Mouse (Mus musculus) CH12.LX (cell line): ENCODE results near the gene Flt3l. TPM values are rescaled to one million over a fixed set of nuclear protein-coding genes. Genes with fewer than 3 reads are reported as not detected.

Experiments used
- DNase-seq: peaks from one replicate; pipeline ENCODE4 v3.0.0-alpha.2; 2013; ENCODE audit errors: extremely low read depth
- H3K27ac ChIP-seq: 2 replicates; pipeline ENCODE4 v1.5.1; 2012; ENCODE audit warnings: low read depth, mild to moderate bottlenecking, control low read depth, moderate library complexity; ENCODE audit not compliant: insufficient read depth
- H3K27me3 ChIP-seq: replicated peaks from 2 replicates; pipeline ENCODE3; 2012; ENCODE audit warnings: inconsistent platforms
- H3K36me3 ChIP-seq, 2 experiments: replicated peaks in 1 of 2; 2 replicates each; pipeline versions ENCODE3 to v1.6.1; 2012; ENCODE audit warnings: inconsistent platforms in 1 of 2, low read length in 1 of 2, mild to moderate bottlenecking in 1 of 2, mixed read lengths in 1 of 2, moderate library complexity in 1 of 2; ENCODE audit not compliant: control insufficient read depth in 1 of 2, insufficient read depth in 1 of 2
- H3K4me1 ChIP-seq, 2 experiments: 2 replicates each; pipeline ENCODE4 v1.6.1; 2012; ENCODE audit warnings: inconsistent platforms in 1 of 2, moderate library complexity in 1 of 2; ENCODE audit not compliant: insufficient read depth in 2 of 2, control insufficient read depth in 1 of 2
- H3K4me2 ChIP-seq: 2 replicates; pipeline ENCODE4 v1.6.1; 2012; ENCODE audit warnings: low read depth, mild to moderate bottlenecking, control low read depth; ENCODE audit not compliant: poor library complexity, insufficient read depth, severe bottlenecking
- H3K4me3 ChIP-seq, 3 experiments: fragments of 150-350 bp in 1 of 3; sonication (generic) in 1 of 3; replicated peaks in 1 of 3; 2 replicates each; pipeline versions ENCODE3 to v1.5.1; 2011 to 2012; ENCODE audit warnings: low read depth in 2 of 3, low read length in 2 of 3, mild to moderate bottlenecking in 2 of 3, moderate library complexity in 2 of 3, control low read depth in 1 of 3, improper control_type of control experiment in 1 of 3, inconsistent platforms in 1 of 3, mixed read lengths in 1 of 3; ENCODE audit not compliant: poor library complexity in 1 of 3
- H3K79me2 ChIP-seq: replicated peaks from 2 replicates; pipeline ENCODE4 v1.6.1; 2012; ENCODE audit warnings: mild to moderate bottlenecking, moderate library complexity; ENCODE audit not compliant: control insufficient read depth, poor library complexity, insufficient read depth, severe bottlenecking; ENCODE audit errors: extremely low read depth
- H3K9ac ChIP-seq: 2 replicates; pipeline ENCODE4 v1.6.1; 2012; ENCODE audit warnings: low read depth, mild to moderate bottlenecking, control low read depth, moderate library complexity; ENCODE audit not compliant: insufficient read depth
- H3K9me3 ChIP-seq: replicated peaks from 2 replicates; pipeline ENCODE3; 2012; ENCODE audit warnings: low read length, inconsistent platforms, mixed read lengths
- CTCF ChIP-seq, 2 experiments: IDR thresholded peaks in 1 of 2; conservative IDR thresholded peaks in 1 of 2; 2 replicates each; pipeline ENCODE4 v1.5.1; 2011 to 2012; ENCODE audit warnings: low read depth in 2 of 2, low read length in 2 of 2, improper control_type of control experiment in 1 of 2, inconsistent platforms in 1 of 2, mild to moderate bottlenecking in 1 of 2, moderate library complexity in 1 of 2
- E2F4 ChIP-seq: IDR thresholded peaks from 2 replicates; pipeline ENCODE4 v1.6.1; 2011; ENCODE audit warnings: low read depth, low read length, improper control_type of control experiment; ENCODE audit not compliant: insufficient replicate concordance
- ELF1 ChIP-seq: IDR thresholded peaks from 2 replicates; pipeline ENCODE4 v1.6.1; 2014; ENCODE audit warnings: low read depth, mild to moderate bottlenecking, inconsistent platforms, low read length, improper control_type of control experiment
- EP300 ChIP-seq: IDR thresholded peaks from 2 replicates; pipeline ENCODE4 v1.6.1; 2011; ENCODE audit warnings: low read length, improper control_type of control experiment
- GABPA ChIP-seq: IDR thresholded peaks from 2 replicates; pipeline ENCODE4 v1.6.1; 2012; ENCODE audit warnings: low read depth, low read length, improper control_type of control experiment, inconsistent platforms; ENCODE audit not compliant: insufficient replicate concordance
- KAT2A ChIP-seq: IDR thresholded peaks from 2 replicates; pipeline ENCODE4 v1.6.1; 2012; ENCODE audit warnings: low read length, improper control_type of control experiment, inconsistent platforms; ENCODE audit not compliant: insufficient replicate concordance
- MAFK ChIP-seq: IDR thresholded peaks from 2 replicates; pipeline ENCODE4 v1.6.1; 2011; ENCODE audit warnings: low read length, improper control_type of control experiment; ENCODE audit not compliant: insufficient replicate concordance
- MAX ChIP-seq: IDR thresholded peaks from 2 replicates; pipeline ENCODE4 v1.6.1; 2011; ENCODE audit warnings: low read length, improper control_type of control experiment
- MEF2A ChIP-seq: IDR thresholded peaks from 2 replicates; pipeline ENCODE4 v1.6.1; 2014; ENCODE audit warnings: low read depth, mild to moderate bottlenecking, inconsistent platforms, low read length, improper control_type of control experiment, borderline replicate concordance
- MXI1 ChIP-seq: IDR thresholded peaks from 2 replicates; pipeline ENCODE4 v1.6.1; 2011; ENCODE audit warnings: mild to moderate bottlenecking, low read depth, low read length, improper control_type of control experiment
- NELFE ChIP-seq: IDR thresholded peaks from 2 replicates; pipeline ENCODE4 v1.6.1; 2011; ENCODE audit warnings: low read depth, low read length, improper control_type of control experiment
- NRF1 ChIP-seq: IDR thresholded peaks from 2 replicates; pipeline ENCODE4 v1.6.1; 2014; ENCODE audit warnings: low read depth, mild to moderate bottlenecking, inconsistent platforms, low read length, improper control_type of control experiment, moderate library complexity
- PAX5 ChIP-seq: IDR thresholded peaks from 2 replicates; pipeline ENCODE4 v1.6.1; 2012; ENCODE audit warnings: low read length, inconsistent platforms, mixed read lengths
- POLR2A ChIP-seq: IDR thresholded peaks from 2 replicates; pipeline ENCODE4 v1.6.1; 2011; ENCODE audit warnings: low read depth, mild to moderate bottlenecking, improper control_type of control experiment, low read length
- RCOR1 ChIP-seq: conservative IDR thresholded peaks from 2 replicates; pipeline ENCODE4 v1.6.1; 2012; ENCODE audit warnings: low read depth, mild to moderate bottlenecking, inconsistent platforms, low read length, improper control_type of control experiment
- SIN3A ChIP-seq: IDR thresholded peaks from 2 replicates; pipeline ENCODE4 v1.6.1; 2012; ENCODE audit warnings: low read length, improper control_type of control experiment, inconsistent platforms
- SMC3 ChIP-seq: IDR thresholded peaks from 2 replicates; pipeline ENCODE4 v1.6.1; 2011; ENCODE audit warnings: low read depth, low read length, improper control_type of control experiment
- TBP ChIP-seq: conservative IDR thresholded peaks from 2 replicates; pipeline ENCODE4 v1.6.1; 2011; ENCODE audit warnings: low read depth, low read length, improper control_type of control experiment
- TCF12 ChIP-seq: IDR thresholded peaks from 2 replicates; pipeline ENCODE4 v1.6.1; 2014; ENCODE audit warnings: low read depth, mild to moderate bottlenecking, inconsistent platforms, low read length, improper control_type of control experiment
- UBTF ChIP-seq: IDR thresholded peaks from 2 replicates; pipeline ENCODE4 v1.6.1; 2012; ENCODE audit warnings: low read depth, mild to moderate bottlenecking, inconsistent platforms, low read length, improper control_type of control experiment, moderate library complexity
- USF1 ChIP-seq: IDR thresholded peaks from 2 replicates; pipeline ENCODE4 v1.6.1; 2014; ENCODE audit warnings: low read depth, mild to moderate bottlenecking, inconsistent platforms, low read length, improper control_type of control experiment
- USF2 ChIP-seq: conservative IDR thresholded peaks from 2 replicates; pipeline ENCODE4 v1.6.1; 2011; ENCODE audit warnings: low read depth, low read length, improper control_type of control experiment
- ZC3H11A ChIP-seq: IDR thresholded peaks from 2 replicates; pipeline ENCODE4 v1.6.1; 2012; ENCODE audit warnings: low read depth, mild to moderate bottlenecking, inconsistent platforms, low read length, improper control_type of control experiment
- ZNF384 ChIP-seq: IDR thresholded peaks from 2 replicates; pipeline ENCODE4 v1.6.1; 2012; ENCODE audit warnings: low read depth, low read length, improper control_type of control experiment, inconsistent platforms
- dilution Hi-C: fragments of 300-500 bp; cut with MboI; formaldehyde crosslinking; loops from 2 replicates; pipeline ENCODE4 v1.14.3; 2020; ENCODE audit warnings: low sequenced_read_pairs; ENCODE audit not compliant: extremely low pct_unique_long_range_greater_than_20kb, extremely low pct_ligation_motif_present
- in situ Hi-C: fragments of 300-500 bp; cut with MboI; formaldehyde crosslinking; loops from 3 replicates; pipeline ENCODE4 v1.14.3; 2019; ENCODE audit warnings: low sequenced_read_pairs, low pct_ligation_motif_present, low pct_unique_long_range_greater_than_20kb, mixed read lengths
- polyA plus RNA-seq: library from polyadenylated mRNA; unstranded; fragments of >175 nt; gene quantifications from 2 replicates; pipeline ENCODE4 v1.2.1, GENCODE M21; 2012; ENCODE audit warnings: low read depth; ENCODE audit not compliant: insufficient read length
- total RNA-seq, 2 experiments: library from RNA; depleted of rRNA; stranded (reverse); fragments of 300-350 nt in 1 of 2; fragments of >200 nt in 1 of 2; gene quantifications; 2 replicates each; pipeline ENCODE4 v1.2.3; 2012 to 2014

Gene Flt3l
- total and polyA plus RNA-seq, 3 experiments: 4.6 to 14.9 (median 4.9) TPM

GRCm38 (mm10) chr7:45090251-45090977, 45.8 kb downstream of the Flt3l start:
- peaks cover 4% of the 10 kb centered on the region for H3K9me3 ChIP-seq
- H3K4me2 ChIP-seq: no peak overlapping the region
- no peak for TF ChIP-seq MEF2A
- no peak for TF ChIP-seq USF1
- TF ChIP-seq MAX: no peak
- no peak for TF ChIP-seq MXI1
- no peak for TF ChIP-seq ELF1
- no peak for TF ChIP-seq TCF12
- TF ChIP-seq PAX5: no peak
- TF ChIP-seq SIN3A: no peak
- no peak for TF ChIP-seq NELFE
- no peak for TF ChIP-seq ZNF384
- TF ChIP-seq NRF1: no peak
- no peaks in the 10 kb centered on the region for H3K36me3 ChIP-seq
- dilution Hi-C loops (no loop called here), in situ Hi-C loops (no loop called here)
- peak; percentile 41 for DNase-seq
- no peak overlapping the region for H3K4me3 ChIP-seq
- no peaks in the 10 kb centered on the region for H3K79me2 ChIP-seq
- no peak overlapping the region for H3K27ac ChIP-seq
- no peaks in the 10 kb centered on the region for H3K27me3 ChIP-seq
- H3K9ac ChIP-seq: no peak overlapping the region
- peaks cover 3 to 16% of the 10 kb centered on the region in 2 experiments for H3K4me1 ChIP-seq

DNA sequence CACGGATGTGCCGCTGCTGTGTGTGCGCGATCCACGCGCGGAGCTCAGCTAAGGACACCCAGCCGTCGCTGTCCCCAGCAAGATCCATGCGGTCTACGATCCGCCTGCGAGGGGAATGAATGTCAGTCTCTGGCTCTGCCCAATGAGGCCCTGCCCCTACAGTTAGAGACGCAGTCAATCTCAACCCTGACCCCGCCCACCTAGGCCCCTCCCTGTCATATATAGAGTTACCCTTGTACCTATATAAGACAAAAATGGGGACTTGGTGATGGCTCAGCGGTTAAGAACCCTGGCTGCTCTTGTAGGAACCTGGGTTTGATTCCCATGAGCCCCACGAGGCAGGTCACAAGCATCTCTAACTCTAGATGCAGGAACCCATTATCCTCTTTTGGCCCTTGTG, 47.6 kb downstream of the Flt3l start:
- dilution Hi-C loops: no loop called here
- Histone ChIP-seq H3K27me3 (no peaks in the 10 kb centered on the region), H3K9me3 (peaks cover 4% of the 10 kb centered on the region), H3K36me3 (no peaks in the 10 kb centered on the region), H3K4me2 (no peak overlapping the region), H3K27ac (no peak overlapping the region), H3K4me3 (no peak overlapping the region), H3K9ac (no peak overlapping the region), H3K4me1 (peaks cover 3 to 16% of the 10 kb centered on the region in 2 experiments), H3K79me2 (no peaks in the 10 kb centered on the region)
- TF ChIP-seq MEF2A (no peak), SIN3A (no peak), POLR2A (no peak), UBTF (no peak), RCOR1 (no peak), SMC3 (no peak), GABPA (no peak), NRF1 (no peak), TBP (no peak), PAX5 (no peak), E2F4 (no peak), CTCF (conservative IDR thresholded peaks at IDR 0.05 in 1 of 2, IDR thresholded peaks at IDR 0.05 in 1 of 2; ENCODE audit: low read depth in 2 of 2, low read length in 2 of 2) (no peak), ZC3H11A (no peak), MAFK (no peak), EP300 (no peak), KAT2A (no peak), USF2 (no peak)
- in situ Hi-C loops: no loop called here
- no peak for DNase-seq
